Mouse (Mus musculus): ENCODE results near the gene Tchhl1. TPM values are rescaled to one million over a fixed set of nuclear protein-coding genes. Genes with fewer than 3 reads are reported as not detected.
"Not testable (repeated sequence)": the region's sequence is repeated elsewhere in the genome, so short reads cannot be mapped to it uniquely, and the experiment has no call there.

The Tchhl1 gene
- total RNA-seq (2021), result not detected

DNA sequence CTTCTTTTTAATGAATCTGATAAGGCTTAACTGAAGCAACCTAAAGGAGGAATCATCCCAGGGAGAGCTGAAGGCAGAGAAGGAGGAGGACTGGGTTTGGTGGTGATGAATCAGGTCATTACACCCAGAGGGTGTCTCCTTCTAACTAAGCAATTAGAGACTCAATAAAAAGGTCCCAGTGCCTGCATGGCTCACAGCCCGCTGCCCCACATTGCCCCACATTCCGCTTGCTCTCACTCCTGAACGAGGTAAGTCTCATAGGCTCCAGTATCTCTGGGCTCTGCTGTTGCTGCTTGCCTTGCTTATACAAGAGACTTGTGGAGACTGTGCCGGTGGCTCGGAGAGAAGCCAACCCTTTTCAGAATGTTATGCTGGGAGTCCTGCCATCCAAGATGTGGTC is at the start of gene Tchhl1:
Gene Tchhl1 (plus strand): TSS at position 194 of the 400 bp plus-strand sequence.
- DNase-seq, result no peak
- intact Hi-C loops (cut with DNase I), result no loop called here

DNA sequence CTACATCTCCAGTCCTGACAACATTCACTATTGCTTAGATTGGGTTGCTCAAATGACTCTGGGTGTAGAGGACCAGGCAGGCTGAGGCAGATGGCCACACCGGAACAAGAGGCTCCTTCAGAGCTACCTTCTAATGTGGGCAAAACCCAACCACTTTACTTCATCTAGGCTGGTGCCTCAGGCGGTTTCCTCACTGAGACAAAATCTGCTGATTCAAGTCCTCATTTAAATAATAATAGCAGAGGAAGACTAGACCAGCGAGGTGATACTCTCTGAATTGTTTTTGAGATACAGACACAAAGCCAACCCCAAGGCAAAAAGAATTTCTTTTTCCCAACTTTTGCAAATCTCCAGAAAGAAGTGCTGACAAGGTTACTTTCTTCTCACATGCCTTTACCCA is 36.9 kb upstream of the Tchhl1 start:
- no peak for DNase-seq
- intact Hi-C loops (cut with DNase I), result no loop called here

- DNase-seq, result no peak
- intact Hi-C loops (cut with DNase I), result no loop called here
These were observed 26.5 kb upstream of the Tchhl1 start, which contains the start of gene Tchh for GRCm38 (mm10) chr3:93442030-93442429. Gene Tchh, plus strand, starts transcription at chr3:93442330.

GRCm38 (mm10) chr3:93443501-93444101 is 25.0 kb upstream of the Tchhl1 start:
- DNase-seq, result peak; percentile 10 to 33
- intact Hi-C loops (cut with DNase I), result no loop called here

DNA sequence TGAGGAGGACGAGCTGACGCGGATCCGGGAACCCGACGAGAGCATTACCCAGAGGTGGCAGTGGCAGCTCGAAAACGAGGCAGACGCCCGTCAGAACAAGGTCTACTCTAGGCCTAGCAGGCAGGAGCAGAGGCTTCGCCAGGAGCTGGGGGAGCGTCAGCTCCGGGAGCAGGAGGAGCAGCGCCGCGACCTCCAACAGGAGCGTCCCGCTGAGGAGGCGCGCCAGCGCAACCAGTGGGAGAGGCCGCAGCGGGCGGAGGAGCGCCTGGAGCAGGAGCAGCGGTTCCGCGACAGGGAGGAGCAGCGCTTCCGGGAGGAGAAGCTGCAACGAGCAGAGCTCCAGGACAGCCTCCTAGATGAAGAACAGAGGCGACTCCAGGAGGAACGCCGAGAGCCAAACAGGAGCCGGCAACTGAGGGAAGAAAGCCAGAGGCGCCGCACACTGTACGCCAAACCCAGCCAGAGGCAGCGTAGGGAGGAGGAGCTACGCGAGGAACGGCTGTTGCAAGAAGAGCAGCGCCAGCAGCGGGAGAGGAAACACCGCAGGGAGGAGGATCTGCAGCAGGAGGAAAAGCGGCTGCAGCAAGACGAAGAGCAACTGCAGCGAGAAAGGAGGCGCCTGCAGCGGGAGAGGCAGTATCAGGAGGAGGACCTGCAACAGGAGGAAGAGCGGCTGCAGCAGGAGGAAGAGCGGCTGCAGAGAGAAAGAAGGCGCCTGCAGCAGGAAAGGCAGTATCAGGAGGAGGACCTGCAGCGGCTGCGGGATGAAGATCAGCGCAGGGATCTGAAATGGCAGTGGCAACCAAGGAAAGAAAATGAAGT is 24.0 kb upstream of the Tchhl1 start:
- DNase-seq, result peak; percentile 46 to 73
- intact Hi-C loops (cut with DNase I), result no loop called here

- intact Hi-C loops (cut with DNase I), result no loop called here
- DNase-seq, result peak; percentile 9 to 19
These were observed 23.3 kb upstream of the Tchhl1 start for GRCm38 (mm10) chr3:93445165-93445705.

DNA sequence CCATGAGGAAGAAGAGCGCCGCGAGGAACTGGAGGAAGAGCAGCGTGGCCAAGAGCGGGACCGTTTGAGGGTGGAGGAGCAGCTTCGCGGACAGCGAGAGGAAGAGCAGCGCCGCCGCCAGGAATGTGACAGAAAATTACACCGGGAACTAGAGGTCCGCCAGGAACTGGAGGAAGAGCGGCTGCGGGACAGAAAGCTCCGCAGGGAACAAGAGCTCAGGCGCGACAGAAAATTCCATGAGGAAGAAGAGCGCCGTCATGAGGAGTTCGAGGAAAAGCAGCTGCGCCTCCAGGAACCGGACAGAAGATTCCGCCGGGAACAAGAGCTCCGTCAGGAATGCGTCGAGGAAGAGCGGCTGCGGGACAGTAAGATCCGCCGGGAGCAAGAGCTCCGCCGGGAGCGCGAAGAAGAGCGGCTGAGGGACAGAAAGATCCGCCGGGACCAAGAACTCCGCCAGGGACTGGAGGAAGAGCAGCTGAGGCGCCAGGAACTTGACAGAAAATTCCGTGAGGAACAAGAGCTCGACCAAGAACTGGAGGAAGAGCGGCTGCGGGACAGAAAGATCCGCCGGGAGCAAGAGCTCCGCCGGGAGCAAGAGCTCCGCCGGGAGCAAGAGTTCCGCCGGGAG is 22.3 kb upstream of the Tchhl1 start:
- intact Hi-C loops (cut with DNase I), result no loop called here
- peak; percentile 8 to 17 for DNase-seq

DNA sequence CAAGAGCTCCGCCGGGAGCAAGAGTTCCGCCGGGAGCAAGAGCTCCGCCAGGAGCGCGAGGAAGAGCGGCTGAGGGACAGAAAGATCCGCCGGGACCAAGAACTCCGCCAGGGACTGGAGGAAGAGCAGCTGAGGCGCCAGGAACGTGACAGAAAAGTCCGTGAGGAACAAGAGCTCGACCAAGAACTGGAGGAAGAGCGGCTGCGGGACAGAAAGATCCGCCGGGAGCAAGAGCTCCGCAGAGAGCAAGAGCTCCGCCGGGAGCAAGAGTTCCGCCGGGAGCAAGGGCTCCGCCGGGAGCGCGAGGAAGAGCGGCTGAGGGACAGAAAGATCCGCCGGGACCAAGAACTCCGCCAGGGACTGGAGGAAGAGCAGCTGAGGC is 21.8 kb upstream of the Tchhl1 start:
- DNase-seq; intact Hi-C loops (cut with DNase I): not testable (repeated sequence)

- intact Hi-C loops (cut with DNase I), result no loop called here
- DNase-seq, result peak; percentile 45 to 52
These were observed 21.3 kb upstream of the Tchhl1 start for GRCm38 (mm10) chr3:93447138-93447841.

DNA sequence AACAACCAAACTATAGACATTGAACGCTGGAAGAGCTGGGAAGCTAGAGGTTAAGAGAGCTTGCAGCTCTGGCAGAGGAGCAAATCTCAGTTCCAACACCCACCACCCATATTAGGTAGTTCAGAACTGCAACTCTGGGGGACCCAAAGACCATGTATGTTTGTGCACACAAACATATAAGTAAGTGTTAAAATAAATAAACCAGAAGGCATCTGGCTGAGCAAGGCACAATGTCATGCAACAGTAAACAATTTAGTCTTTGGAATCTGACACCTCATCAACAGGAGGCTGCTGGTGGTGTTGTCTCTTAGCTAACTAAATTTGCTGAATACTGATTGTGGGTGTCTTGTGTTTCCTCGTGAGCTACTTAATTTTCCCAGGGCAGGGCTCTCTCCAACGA is 2.0 kb upstream of the Tchhl1 start:
- DNase-seq, result no peak
- intact Hi-C loops (cut with DNase I), result no loop called here

GRCm38 (mm10) chr3:93467130-93467529 is 1.4 kb upstream of the Tchhl1 start:
- intact Hi-C loops (cut with DNase I), result no loop called here
- no peak for DNase-seq

DNA sequence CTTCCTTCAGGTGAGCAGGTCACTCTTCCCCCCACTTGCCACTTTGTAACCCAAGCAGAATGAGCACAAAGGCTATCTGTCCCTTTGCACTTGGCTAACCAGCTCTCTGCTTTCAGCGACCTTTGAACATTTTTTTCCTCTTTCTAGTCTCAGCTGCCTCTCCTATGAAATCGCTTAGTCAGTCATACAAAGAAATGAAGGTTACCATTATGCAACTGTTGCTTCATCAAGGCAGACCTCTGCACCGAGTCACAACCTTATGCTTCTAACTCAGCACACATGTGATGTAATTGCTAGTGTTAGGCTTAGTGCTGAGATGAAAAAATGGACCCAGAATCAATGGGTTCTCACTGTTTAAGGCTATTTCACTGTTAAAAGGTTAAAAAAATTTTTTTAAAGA is 1.1 kb downstream of the Tchhl1 start:
- no peak for DNase-seq
- intact Hi-C loops (cut with DNase I), result no loop called here

DNA sequence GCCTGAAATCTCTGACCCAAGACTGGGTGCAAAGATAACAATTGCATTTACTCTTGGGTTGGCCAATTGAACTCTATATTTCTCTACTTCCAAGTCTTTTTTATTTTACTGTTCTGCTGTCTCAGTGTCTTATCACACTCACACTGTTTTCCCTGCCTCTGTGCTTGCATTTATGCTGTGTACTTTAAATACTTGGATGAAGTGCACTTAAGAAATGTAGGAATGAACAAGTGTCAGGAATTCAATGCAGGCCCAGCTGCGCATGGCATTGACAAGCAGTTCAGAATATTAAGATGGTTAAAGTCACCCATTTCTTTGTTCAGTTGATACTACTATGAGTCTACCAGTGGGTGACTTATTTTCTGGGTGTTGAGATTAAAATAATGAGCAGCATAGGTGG is 11.5 kb downstream of the Tchhl1 start:
- DNase-seq, result no peak
- intact Hi-C loops (cut with DNase I), result no loop called here

GRCm38 (mm10) chr3:93481982-93482616 is 13.5 kb downstream of the Tchhl1 start:
- intact Hi-C loops (cut with DNase I), result no loop called here
- DNase-seq, result no peak

- intact Hi-C loops (cut with DNase I), result no loop called here
- DNase-seq, result no peak
These were observed 17.1 kb downstream of the Tchhl1 start for GRCm38 (mm10) chr3:93485611-93486010.

- intact Hi-C loops (cut with DNase I), result no loop called here
- no peak for DNase-seq
These were observed 20.0 kb downstream of the Tchhl1 start for GRCm38 (mm10) chr3:93488541-93488940.

GRCm38 (mm10) chr3:93492176-93492575 is 23.6 kb downstream of the Tchhl1 start:
- intact Hi-C loops (cut with DNase I), result loop anchor here (2.0 kb wide), 1 partner anchor 361 kb away; no protein-coding TSS in a partner anchor

GRCm38 (mm10) chr3:93493992-93494391 is 25.4 kb downstream of the Tchhl1 start:
- intact Hi-C loops (cut with DNase I), result loop anchor here (1.0 to 2.0 kb wide), 2 partner anchors 132 to 363 kb away; no protein-coding TSS in a partner anchor
- DNase-seq, result peak; percentile 34 to 38

More at GRCm38 (mm10) chr3:93492176-93492575, 23.6 kb downstream of the Tchhl1 start:
- DNase-seq, result no peak

DNA sequence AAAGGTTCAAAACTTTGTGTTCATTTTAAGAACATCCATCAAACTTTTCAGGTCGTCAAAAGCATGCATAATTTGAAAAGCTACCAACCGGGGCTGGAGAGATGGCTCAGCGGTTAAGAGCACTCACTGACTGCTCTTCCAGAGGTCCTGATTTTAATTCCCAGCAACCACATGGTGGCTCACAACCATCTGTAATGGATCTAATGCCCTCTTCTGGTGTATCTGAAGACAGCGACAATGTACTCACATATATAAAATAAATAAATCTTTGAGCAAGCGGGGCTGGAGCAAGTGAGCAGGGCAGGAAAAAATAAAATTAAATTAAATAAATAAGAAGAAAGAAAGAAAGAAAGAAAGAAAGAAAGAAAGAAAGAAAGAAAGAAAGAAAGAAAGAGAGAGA is 26.2 kb downstream of the Tchhl1 start:
- intact Hi-C loops (cut with DNase I), result loop anchor here (1.0 kb wide), 1 partner anchor 132 kb away; no protein-coding TSS in a partner anchor

DNA sequence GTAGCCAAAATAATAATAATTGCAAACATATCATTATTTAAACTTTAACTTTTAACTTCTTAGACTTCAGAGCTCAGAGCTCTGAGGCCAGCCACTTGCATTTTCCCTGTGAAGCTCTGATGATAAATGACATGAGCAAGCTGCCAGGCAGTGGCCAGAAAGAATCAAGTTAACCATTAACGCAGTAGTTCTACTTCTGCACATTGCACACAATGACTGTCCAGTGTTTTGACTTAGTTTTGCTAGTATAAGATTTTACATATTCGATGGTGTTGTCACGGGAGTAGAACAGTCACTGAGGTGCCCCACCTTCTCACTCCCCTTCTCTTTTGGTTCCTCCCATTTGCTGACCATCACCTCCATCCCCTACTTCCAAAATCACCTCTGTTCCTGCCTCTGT is 28.6 kb downstream of the Tchhl1 start:
- intact Hi-C loops (cut with DNase I), result no loop called here
- DNase-seq, result no peak

More for the DNA sequence above, 26.2 kb downstream of the Tchhl1 start:
- DNase-seq, result not testable (repeated sequence)
